Mouse (Mus musculus): ENCODE measurements around the gene Ankle1. TPM values are rescaled to one million over a fixed set of nuclear protein-coding genes. Genes with fewer than 3 reads are reported as not detected.
A peak's percentile ranks its signal among the peaks of the same experiment; 100 is the strongest.
"Not testable (repeated sequence)": the region's sequence is repeated elsewhere in the genome, so short reads cannot be mapped to it uniquely, and the experiment has no call there.

The Ankle1 gene
- polyA plus RNA-seq, 1 experiment from 2014 or later = 8.8 TPM

GRCm38 (mm10) chr8:71404011-71404410 lies 1.8 kb upstream of the Ankle1 start:
- Histone ChIP-seq H3K4me1 (ENCODE audit: control insufficient read depth, insufficient read depth, low read depth, low read length) (peaks cover 10% of the 10 kb centered on the region), H3K9ac (ENCODE audit: low read depth, low read length) (no peak overlapping the region), H3K9me3 (ENCODE audit: control insufficient read depth, low read length) (no peaks in the 10 kb centered on the region), H3K27ac (ENCODE audit: low read depth, low read length) (no peak overlapping the region), H3K36me3 (ENCODE audit: control insufficient read depth, insufficient read depth, low read length) (no peaks in the 10 kb centered on the region), H3K4me2 (ENCODE audit: low read length) (no peak overlapping the region), H3K27me3 (replicated peaks; ENCODE audit: control insufficient read depth, insufficient read depth, low read length) (no peaks in the 10 kb centered on the region), H3K4me3 (ENCODE audit: low read length) (no peak overlapping the region)
- 93% methylated on average over 8 of the region's 8 CpGs for WGBS
- no peak for ATAC-seq

GRCm38 (mm10) chr8:71404951-71405351 lies 859 bp upstream of the Ankle1 start:
- no peaks in the 10 kb centered on the region for H3K9me3 ChIP-seq (ENCODE audit: control insufficient read depth, low read length)
- 91% methylated on average over 9 of the region's 9 CpGs for WGBS
- no peak for ATAC-seq
- no peak overlapping the region for H3K4me2 ChIP-seq (ENCODE audit: low read length)
- H3K36me3 ChIP-seq (ENCODE audit: control insufficient read depth, insufficient read depth, low read length) = no peaks in the 10 kb centered on the region
- no peak overlapping the region for H3K4me3 ChIP-seq (ENCODE audit: low read length)
- H3K9ac ChIP-seq (ENCODE audit: low read depth, low read length) = no peak overlapping the region
- no peaks in the 10 kb centered on the region for H3K27me3 ChIP-seq (replicated peaks; ENCODE audit: control insufficient read depth, insufficient read depth, low read length)
- peaks cover 10% of the 10 kb centered on the region for H3K4me1 ChIP-seq (ENCODE audit: control insufficient read depth, insufficient read depth, low read depth, low read length)
- H3K27ac ChIP-seq (ENCODE audit: low read depth, low read length) = no peak overlapping the region

GRCm38 (mm10) chr8:71406099-71407015 lies 547 bp downstream of the Ankle1 start:
- no peaks in the 10 kb centered on the region for H3K9me3 ChIP-seq (ENCODE audit: control insufficient read depth, low read length)
- no peaks in the 10 kb centered on the region for H3K36me3 ChIP-seq (ENCODE audit: control insufficient read depth, insufficient read depth, low read length)
- ATAC-seq = peak; percentile 61
- WGBS = under 1% methylated on average over 53 of the region's 55 CpGs
- H3K27me3 ChIP-seq (replicated peaks; ENCODE audit: control insufficient read depth, insufficient read depth, low read length) = no peaks in the 10 kb centered on the region
- peak overlapping the region; percentile 59 for H3K9ac ChIP-seq (ENCODE audit: low read depth, low read length)
- H3K4me3 ChIP-seq (ENCODE audit: low read length) = peak overlapping the region; percentile 56
- H3K27ac ChIP-seq (ENCODE audit: low read depth, low read length) = no peak overlapping the region
- peak overlapping the region; percentile 99 for H3K4me2 ChIP-seq (ENCODE audit: low read length)
- H3K4me1 ChIP-seq (ENCODE audit: control insufficient read depth, insufficient read depth, low read depth, low read length) = peaks cover 10% of the 10 kb centered on the region

GRCm38 (mm10) chr8:71407441-71407840 lies 1.6 kb downstream of the Ankle1 start:
- 92% methylated on average over 14 of the region's 14 CpGs for WGBS
- Histone ChIP-seq H3K36me3 (ENCODE audit: control insufficient read depth, insufficient read depth, low read length) (no peaks in the 10 kb centered on the region), H3K9ac (ENCODE audit: low read depth, low read length) (no peak overlapping the region), H3K4me1 (ENCODE audit: control insufficient read depth, insufficient read depth, low read depth, low read length) (peaks cover 10% of the 10 kb centered on the region), H3K4me3 (ENCODE audit: low read length) (no peak overlapping the region), H3K27ac (ENCODE audit: low read depth, low read length) (no peak overlapping the region), H3K27me3 (replicated peaks; ENCODE audit: control insufficient read depth, insufficient read depth, low read length) (no peaks in the 10 kb centered on the region), H3K4me2 (ENCODE audit: low read length) (no peak overlapping the region), H3K9me3 (ENCODE audit: control insufficient read depth, low read length) (no peaks in the 10 kb centered on the region)
- no peak for ATAC-seq

- no peaks in the 10 kb centered on the region for H3K27me3 ChIP-seq (replicated peaks; ENCODE audit: control insufficient read depth, insufficient read depth, low read length)
- no peak for ATAC-seq
- no peak overlapping the region for H3K4me2 ChIP-seq (ENCODE audit: low read length)
- no peak overlapping the region for H3K27ac ChIP-seq (ENCODE audit: low read depth, low read length)
- H3K4me3 ChIP-seq (ENCODE audit: low read length) = no peak overlapping the region
- peaks cover 10% of the 10 kb centered on the region for H3K4me1 ChIP-seq (ENCODE audit: control insufficient read depth, insufficient read depth, low read depth, low read length)
- H3K36me3 ChIP-seq (ENCODE audit: control insufficient read depth, insufficient read depth, low read length) = no peaks in the 10 kb centered on the region
- WGBS = 92% methylated on average over 4 of the region's 4 CpGs
- no peaks in the 10 kb centered on the region for H3K9me3 ChIP-seq (ENCODE audit: control insufficient read depth, low read length)
- H3K9ac ChIP-seq (ENCODE audit: low read depth, low read length) = no peak overlapping the region
Observed at GRCm38 (mm10) chr8:71408231-71408630, 2.4 kb downstream of the Ankle1 start.

GRCm38 (mm10) chr8:71411535-71412273 lies 5.9 kb downstream of the Ankle1 start:
- Histone ChIP-seq H3K4me3 (ENCODE audit: low read length) (no peak overlapping the region), H3K4me1 (ENCODE audit: control insufficient read depth, insufficient read depth, low read depth, low read length) (peaks cover 1% of the 10 kb centered on the region), H3K4me2 (ENCODE audit: low read length) (no peak overlapping the region), H3K27ac (ENCODE audit: low read depth, low read length) (no peak overlapping the region), H3K27me3 (replicated peaks; ENCODE audit: control insufficient read depth, insufficient read depth, low read length) (no peaks in the 10 kb centered on the region), H3K9me3 (ENCODE audit: control insufficient read depth, low read length) (no peaks in the 10 kb centered on the region), H3K36me3 (ENCODE audit: control insufficient read depth, insufficient read depth, low read length) (no peaks in the 10 kb centered on the region), H3K9ac (ENCODE audit: low read depth, low read length) (no peak overlapping the region)
- no peak for ATAC-seq
- 49% methylated on average over 11 of the region's 11 CpGs for WGBS

GRCm38 (mm10) chr8:71422121-71422520 lies 16.3 kb downstream of the Ankle1 start:
- Histone ChIP-seq H3K9ac (ENCODE audit: low read depth, low read length) (no peak overlapping the region), H3K4me1 (ENCODE audit: control insufficient read depth, insufficient read depth, low read depth, low read length) (no peaks in the 10 kb centered on the region), H3K4me3 (ENCODE audit: low read length) (no peak overlapping the region), H3K27ac (ENCODE audit: low read depth, low read length) (no peak overlapping the region), H3K9me3 (ENCODE audit: control insufficient read depth, low read length) (peaks cover 2% of the 10 kb centered on the region; the same call in 1 of the 2 replicates), H3K27me3 (replicated peaks; ENCODE audit: control insufficient read depth, insufficient read depth, low read length) (no peaks in the 10 kb centered on the region), H3K4me2 (ENCODE audit: low read length) (no peak overlapping the region), H3K36me3 (ENCODE audit: control insufficient read depth, insufficient read depth, low read length) (no peaks in the 10 kb centered on the region)
- no peak for ATAC-seq

GRCm38 (mm10) chr8:71432935-71433334 lies 27.1 kb downstream of the Ankle1 start:
- H3K4me2 ChIP-seq (ENCODE audit: low read length); ATAC-seq: not testable (repeated sequence)

GRCm38 (mm10) chr8:71437041-71437440 lies 31.2 kb downstream of the Ankle1 start:
- no peak overlapping the region for H3K4me2 ChIP-seq (ENCODE audit: low read length)
- WGBS = 63% methylated on average over 3 of the region's 3 CpGs

More at GRCm38 (mm10) chr8:71432935-71433334, 27.1 kb downstream of the Ankle1 start:
- not testable (repeated sequence) for H3K4me3 ChIP-seq (ENCODE audit: low read length); H3K9ac ChIP-seq (ENCODE audit: low read depth, low read length); H3K9me3 ChIP-seq (ENCODE audit: control insufficient read depth, low read length); H3K27ac ChIP-seq (ENCODE audit: low read depth, low read length); H3K36me3 ChIP-seq (ENCODE audit: control insufficient read depth, insufficient read depth, low read length); H3K27me3 ChIP-seq (replicated peaks; ENCODE audit: control insufficient read depth, insufficient read depth, low read length); H3K4me1 ChIP-seq (ENCODE audit: control insufficient read depth, insufficient read depth, low read depth, low read length)
- 90% methylated on average over 1 of the region's 1 CpGs for WGBS

More at GRCm38 (mm10) chr8:71437041-71437440, 31.2 kb downstream of the Ankle1 start:
- Histone ChIP-seq H3K27ac (ENCODE audit: low read depth, low read length) (no peak overlapping the region), H3K9me3 (ENCODE audit: control insufficient read depth, low read length) (no peaks in the 10 kb centered on the region), H3K4me3 (ENCODE audit: low read length) (no peak overlapping the region), H3K27me3 (replicated peaks; ENCODE audit: control insufficient read depth, insufficient read depth, low read length) (no peaks in the 10 kb centered on the region), H3K4me1 (ENCODE audit: control insufficient read depth, insufficient read depth, low read depth, low read length) (no peaks in the 10 kb centered on the region), H3K36me3 (ENCODE audit: control insufficient read depth, insufficient read depth, low read length) (no peaks in the 10 kb centered on the region), H3K9ac (ENCODE audit: low read depth, low read length) (no peak overlapping the region)
- no peak for ATAC-seq
